Mouse (Mus musculus) midbrain, embryonic 13.5 days (tissue): ENCODE results near the gene Vhl. TPM values are rescaled to one million over a fixed set of nuclear protein-coding genes. Genes with fewer than 3 reads are reported as not detected.

Source experiments
- ATAC-seq: fragments of 200-750 bp; cut with Nextera tagmentation; 2 replicates; pipeline ENCODE4 v1.8.0; 2017; ENCODE audit warnings: mild to moderate bottlenecking, moderate TSS enrichment, moderate library complexity
- H3K27ac ChIP-seq: fragments of 300-500 bp; sonication (generic); 2 replicates; pipeline ENCODE4 v1.5.1; 2015; ENCODE audit warnings: inconsistent platforms, mild to moderate bottlenecking, moderate library complexity
- H3K27me3 ChIP-seq: fragments of 300-500 bp; sonication (generic); 2 replicates; pipeline ENCODE4 v1.6.1; 2015; ENCODE audit warnings: mild to moderate bottlenecking, inconsistent platforms
- H3K36me3 ChIP-seq: fragments of 300-500 bp; sonication (generic); 2 replicates; pipeline ENCODE4 v1.6.1; 2015; ENCODE audit warnings: mild to moderate bottlenecking, inconsistent platforms
- H3K4me1 ChIP-seq: fragments of 300-500 bp; sonication (generic); replicated peaks from 2 replicates; pipeline ENCODE4 v1.6.1; 2015; ENCODE audit warnings: inconsistent platforms
- H3K4me2 ChIP-seq: fragments of 300-500 bp; sonication (generic); replicated peaks from 2 replicates; pipeline ENCODE4 v1.6.1; 2015; ENCODE audit warnings: moderate library complexity, mild to moderate bottlenecking, inconsistent platforms
- H3K4me3 ChIP-seq: fragments of 300-500 bp; sonication (generic); replicated peaks from 2 replicates; pipeline ENCODE4 v1.5.1; 2015; ENCODE audit warnings: mild to moderate bottlenecking, inconsistent platforms
- H3K9ac ChIP-seq: fragments of 300-500 bp; sonication (generic); replicated peaks from 2 replicates; pipeline ENCODE4 v1.6.1; 2015; ENCODE audit warnings: mild to moderate bottlenecking, inconsistent platforms
- H3K9me3 ChIP-seq: fragments of 300-500 bp; sonication (generic); 2 replicates; pipeline ENCODE4 v1.6.1; 2016; ENCODE audit warnings: mild to moderate bottlenecking, inconsistent platforms
- WGBS: fragments of 180-500 bp; shearing (Covaris S2); methylation state at CpG from one replicate; pipeline ENCODE4 v1.1.7; 2015; 5-methylcytosine and 5-hydroxymethylcytosine counted together
- polyA plus RNA-seq: library from polyadenylated mRNA; unstranded; fragments of >200 nt; fragmentation: Nextera tagmentation; extraction: Ambion mirVana; gene quantifications from 2 replicates; pipeline ENCODE4 v1.2.1, GENCODE M21; 2015

Gene Vhl
- polyA plus RNA-seq, 1 experiment from 2014 or later = 60.2 TPM

GRCm38 (mm10) chr6:113655475-113655874 is 31.7 kb downstream of the Vhl start:
- no peak for ATAC-seq
- WGBS = 87% methylated on average over 3 of the region's 3 CpGs
- H3K9me3 ChIP-seq = no peaks in the 10 kb centered on the region
- no peaks in the 10 kb centered on the region for H3K4me1 ChIP-seq
- H3K27ac ChIP-seq = no peak overlapping the region
- no peak overlapping the region for H3K4me3 ChIP-seq
- H3K36me3 ChIP-seq = no peaks in the 10 kb centered on the region
- no peak overlapping the region for H3K4me2 ChIP-seq
- no peak overlapping the region for H3K9ac ChIP-seq
- no peaks in the 10 kb centered on the region for H3K27me3 ChIP-seq

- H3K4me3 ChIP-seq = no peak overlapping the region
- ATAC-seq = no peak
- no peak overlapping the region for H3K27ac ChIP-seq
- H3K9me3 ChIP-seq = no peaks in the 10 kb centered on the region
- no peaks in the 10 kb centered on the region for H3K27me3 ChIP-seq
- 82% methylated on average over 6 of the region's 6 CpGs for WGBS
- no peaks in the 10 kb centered on the region for H3K36me3 ChIP-seq
- 0 out of 2 replicates have a peak, but pooled peaks cover 3% of the 10 kb centered on the region for H3K4me1 ChIP-seq
- no peak overlapping the region for H3K4me2 ChIP-seq
- no peak overlapping the region for H3K9ac ChIP-seq
These were observed 33.1 kb downstream of the Vhl start for GRCm38 (mm10) chr6:113656847-113657246.

GRCm38 (mm10) chr6:113658226-113658625 is 34.5 kb downstream of the Vhl start:
- no peak for ATAC-seq
- Histone ChIP-seq H3K4me2 (no peak overlapping the region), H3K27me3 (no peaks in the 10 kb centered on the region), H3K27ac (no peak overlapping the region), H3K9me3 (no peaks in the 10 kb centered on the region), H3K9ac (no peak overlapping the region), H3K36me3 (no peaks in the 10 kb centered on the region), H3K4me3 (no peak overlapping the region), H3K4me1 (0 out of 2 replicates have a peak, but pooled peaks cover 3% of the 10 kb centered on the region)
- WGBS = 63% methylated on average over 3 of the region's 3 CpGs

GRCm38 (mm10) chr6:113659648-113660491 is 36.1 kb downstream of the Vhl start:
- Histone ChIP-seq H3K4me2 (no peak overlapping the region), H3K4me1 (0 out of 2 replicates have a peak, but pooled peaks cover 3% of the 10 kb centered on the region), H3K4me3 (no peak overlapping the region), H3K27me3 (no peaks in the 10 kb centered on the region), H3K36me3 (no peaks in the 10 kb centered on the region), H3K9me3 (no peaks in the 10 kb centered on the region), H3K9ac (no peak overlapping the region), H3K27ac (no peak overlapping the region)
- ATAC-seq = no peak
- WGBS = 78% methylated on average over 8 of the region's 8 CpGs

- no peak for ATAC-seq
- 73% methylated on average over 14 of the region's 14 CpGs for WGBS
These were observed 37.0 kb downstream of the Vhl start for GRCm38 (mm10) chr6:113660492-113661352.

GRCm38 (mm10) chr6:113661353-113662241 is 37.8 kb downstream of the Vhl start:
- Histone ChIP-seq H3K27me3 (no peaks in the 10 kb centered on the region), H3K9ac (no peak overlapping the region), H3K4me2 (no peak overlapping the region), H3K36me3 (no peaks in the 10 kb centered on the region), H3K4me3 (no peak overlapping the region), H3K27ac (no peak overlapping the region), H3K9me3 (no peaks in the 10 kb centered on the region), H3K4me1 (0 out of 2 replicates have a peak, but pooled peaks cover 3% of the 10 kb centered on the region)
- WGBS = 71% methylated on average over 12 of the region's 12 CpGs
- no peak for ATAC-seq

More at GRCm38 (mm10) chr6:113660492-113661352, 37.0 kb downstream of the Vhl start:
- no peak overlapping the region for H3K27ac ChIP-seq
- H3K36me3 ChIP-seq = no peaks in the 10 kb centered on the region
- no peaks in the 10 kb centered on the region for H3K27me3 ChIP-seq
- no peak overlapping the region for H3K4me3 ChIP-seq
- no peak overlapping the region for H3K4me2 ChIP-seq
- H3K9me3 ChIP-seq = no peaks in the 10 kb centered on the region
- 0 out of 2 replicates have a peak, but pooled peaks cover 3% of the 10 kb centered on the region for H3K4me1 ChIP-seq
- H3K9ac ChIP-seq = no peak overlapping the region

DNA sequence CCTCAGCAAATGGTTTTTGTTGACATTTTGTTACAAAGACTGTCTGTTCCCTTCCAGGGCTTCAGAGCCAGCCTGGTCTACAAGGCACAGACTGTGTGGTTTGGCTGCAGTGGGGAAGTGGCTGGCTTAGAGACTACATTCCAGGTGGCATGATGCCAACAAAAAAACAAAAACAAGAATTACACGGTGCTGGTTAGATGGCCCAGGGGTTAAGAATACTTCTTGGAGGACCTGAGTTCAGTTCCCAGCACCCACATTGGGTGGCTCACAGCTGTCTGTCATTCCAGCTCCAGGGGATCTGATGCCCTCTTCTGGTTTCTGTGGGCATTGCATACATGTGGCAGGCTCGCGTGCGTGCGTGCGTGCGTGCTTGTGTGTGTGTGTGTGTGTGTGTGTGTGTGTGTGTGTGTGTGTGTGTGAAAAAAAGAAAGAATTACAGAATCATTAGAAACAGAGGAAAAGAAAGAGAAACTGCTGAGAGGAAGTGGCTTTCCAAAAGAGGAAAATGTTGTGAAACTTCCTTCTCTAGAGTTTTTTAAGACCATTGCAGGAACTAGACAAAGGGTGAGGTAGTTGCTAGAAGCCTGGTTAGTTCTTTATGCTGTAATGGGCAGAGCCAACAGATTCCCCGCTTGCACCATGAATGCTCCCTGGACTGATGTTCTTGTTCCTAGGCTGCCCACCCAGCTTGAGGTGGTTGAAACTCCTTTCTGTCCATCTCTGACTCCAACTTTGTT is 39.4 kb downstream of the Vhl start:
- H3K27me3 ChIP-seq = no peaks in the 10 kb centered on the region
- H3K27ac ChIP-seq = no peak overlapping the region
- no peak overlapping the region for H3K4me3 ChIP-seq
- 0 out of 2 replicates have a peak, but pooled peaks cover 3% of the 10 kb centered on the region for H3K4me1 ChIP-seq
- ATAC-seq = no peak
- no peaks in the 10 kb centered on the region for H3K9me3 ChIP-seq
- H3K4me2 ChIP-seq = no peak overlapping the region
- no peak overlapping the region for H3K9ac ChIP-seq
- 98% methylated on average over 8 of the region's 8 CpGs for WGBS
- H3K36me3 ChIP-seq = no peaks in the 10 kb centered on the region

DNA sequence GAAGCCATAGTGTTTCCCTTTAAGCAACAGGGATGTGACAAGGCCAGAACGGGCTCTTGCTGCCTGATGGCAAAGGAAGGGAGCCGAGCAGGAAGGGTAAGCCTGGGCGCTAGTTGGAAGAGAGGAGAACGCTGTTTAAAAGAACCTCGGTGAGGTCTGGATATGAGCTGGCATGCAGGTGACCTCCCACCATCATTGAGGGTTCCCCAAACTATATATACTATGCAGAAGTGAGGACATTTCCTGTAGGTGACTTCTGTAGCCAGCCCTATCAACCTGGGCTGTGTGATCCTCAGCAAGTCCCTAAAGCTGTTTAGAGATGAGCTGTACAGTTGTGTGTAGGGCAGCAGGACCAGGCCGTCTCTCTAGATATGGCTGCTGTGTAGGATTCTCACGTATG is 40.5 kb downstream of the Vhl start:
- 86% methylated on average over 7 of the region's 7 CpGs for WGBS
- ATAC-seq = no peak
- no peaks in the 10 kb centered on the region for H3K9me3 ChIP-seq
- H3K4me3 ChIP-seq = no peak overlapping the region
- H3K27me3 ChIP-seq = no peaks in the 10 kb centered on the region
- H3K36me3 ChIP-seq = no peaks in the 10 kb centered on the region
- H3K4me1 ChIP-seq = 0 out of 2 replicates have a peak, but pooled peaks cover 7% of the 10 kb centered on the region
- no peak overlapping the region for H3K4me2 ChIP-seq
- no peak overlapping the region for H3K9ac ChIP-seq
- H3K27ac ChIP-seq = no peak overlapping the region

GRCm38 (mm10) chr6:113667611-113668122 is 43.9 kb downstream of the Vhl start:
- Histone ChIP-seq H3K9me3 (no peaks in the 10 kb centered on the region), H3K4me2 (no peak overlapping the region), H3K36me3 (no peaks in the 10 kb centered on the region), H3K9ac (no peak overlapping the region), H3K4me3 (no peak overlapping the region), H3K27ac (no peak overlapping the region), H3K4me1 (0 out of 2 replicates have a peak, but pooled peaks cover 4% of the 10 kb centered on the region), H3K27me3 (no peaks in the 10 kb centered on the region)
- ATAC-seq = no peak
- 65% methylated on average over 8 of the region's 8 CpGs for WGBS

DNA sequence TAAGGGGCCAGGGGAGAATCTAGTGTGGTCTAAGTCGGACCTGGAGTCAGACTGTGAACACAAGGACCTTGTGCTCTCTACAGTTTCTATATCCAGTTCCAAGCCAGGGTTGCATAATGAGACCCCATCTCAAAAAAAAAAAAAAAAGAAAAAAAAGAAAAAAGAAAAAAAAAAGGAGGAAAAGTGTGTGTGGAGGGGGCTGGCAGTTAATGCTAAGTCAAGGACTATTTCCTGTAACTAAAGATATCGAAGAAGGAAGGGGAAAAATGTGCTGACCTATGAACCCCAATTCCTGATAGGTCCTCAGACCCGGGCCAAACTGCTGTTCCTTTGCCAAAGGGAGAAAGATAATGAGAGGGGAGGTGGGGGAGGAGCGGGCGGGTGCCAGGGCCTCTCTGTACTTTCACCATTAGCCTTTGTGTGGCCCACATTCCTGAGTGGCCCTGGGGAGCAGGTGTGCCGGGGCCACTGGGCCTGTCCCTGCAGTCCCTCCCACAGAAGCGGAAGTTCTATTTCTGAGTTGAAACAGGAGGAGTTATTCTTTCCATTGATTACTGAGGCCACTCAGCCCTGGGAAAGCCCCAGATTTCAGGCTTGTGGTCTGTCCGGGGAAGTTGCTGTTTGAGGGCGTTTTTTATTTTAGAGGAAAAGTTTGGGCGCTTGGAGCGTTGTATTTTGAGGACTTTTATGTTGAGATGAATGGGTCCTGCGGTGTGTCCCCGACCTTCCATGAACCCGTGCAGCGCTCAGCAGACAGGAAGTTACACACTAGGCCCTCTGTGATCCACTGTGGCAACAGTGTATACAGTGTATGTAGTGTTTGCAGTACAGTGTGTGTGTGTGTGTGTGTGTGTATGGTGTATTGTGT is 44.8 kb downstream of the Vhl start:
- Histone ChIP-seq H3K36me3 (no peaks in the 10 kb centered on the region), H3K4me1 (0 out of 2 replicates have a peak, but pooled peaks cover 4% of the 10 kb centered on the region), H3K4me2 (no peak overlapping the region), H3K27ac (no peak overlapping the region), H3K9ac (no peak overlapping the region), H3K4me3 (no peak overlapping the region), H3K27me3 (no peaks in the 10 kb centered on the region), H3K9me3 (no peaks in the 10 kb centered on the region)
- ATAC-seq = no peak
- WGBS = 50% methylated on average over 15 of the region's 15 CpGs
